Mouse (Mus musculus) B cell, adult 2 months (primary cell): ENCODE measurements around the gene Gm8871.
"Not testable (repeated sequence)": the region's sequence is repeated elsewhere in the genome, so short reads cannot be mapped to it uniquely, and the experiment has no call there.

Experiments used
- DNase-seq, 2 experiments: peaks; one replicate each; pipeline ENCODE4 v3.0.0; 2022

Gene Gm8871

DNA sequence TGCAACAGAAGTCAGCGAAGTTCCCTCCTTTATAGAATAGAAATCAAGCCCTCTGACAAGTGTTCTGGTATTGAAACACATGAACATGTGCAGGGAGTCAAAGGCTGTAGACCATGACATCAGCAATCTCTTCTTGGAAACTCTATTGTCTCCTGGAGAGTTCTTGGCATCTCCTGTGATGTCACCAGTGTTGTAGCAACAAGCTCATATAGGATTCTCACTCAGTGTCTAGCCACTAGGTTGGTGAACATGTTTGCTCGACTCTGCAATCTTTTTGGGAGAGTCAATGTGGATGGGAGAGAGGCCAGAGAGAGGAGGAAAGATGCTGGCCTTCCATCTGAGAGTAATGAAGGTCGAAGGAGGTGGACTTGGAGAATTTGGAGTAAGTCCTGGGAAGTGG, at the start of gene Gm8871, which contains the start of gene Gm8857:
TSS of gene Gm8871 (plus strand) at position 301 of the 400 bp plus-strand sequence.
TSS of gene Gm8857 (plus strand) at position 303 of the 400 bp plus-strand sequence.
- not testable (repeated sequence) for DNase-seq

DNA sequence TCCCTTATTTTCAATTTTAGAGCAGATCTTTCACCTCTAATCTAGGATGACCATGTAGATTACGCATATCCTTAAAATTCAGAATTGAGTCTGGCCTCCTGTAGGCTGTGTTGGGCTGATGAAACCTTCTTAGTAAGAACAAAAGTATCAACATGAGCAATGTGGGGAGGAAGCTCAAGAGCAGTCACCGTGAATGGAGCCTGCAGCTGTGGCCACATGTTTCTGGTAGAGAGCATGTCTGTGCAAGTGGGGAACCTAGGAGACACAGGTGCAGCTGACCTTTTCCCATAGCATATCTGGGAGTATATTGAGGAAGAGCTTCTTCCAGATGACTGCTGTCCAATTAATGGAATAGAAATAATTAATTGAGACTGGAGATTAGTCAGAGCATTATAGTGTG, 5.9 kb downstream of the Gm8871 start:
- not testable (repeated sequence) for DNase-seq

GRCm38 (mm10) chr5:10958057-10958456, 10.5 kb downstream of the Gm8871 start:
- DNase-seq: not testable (repeated sequence)
